Mouse (Mus musculus) forebrain, embryonic 15.5 days (tissue): ENCODE data around the gene Slc10a7. TPM values are rescaled to one million over a fixed set of nuclear protein-coding genes. Genes with fewer than 3 reads are reported as not detected.
"Not testable (repeated sequence)": the region's sequence is repeated elsewhere in the genome, so short reads cannot be mapped to it uniquely, and the experiment has no call there.

ENCODE experiments used
- ATAC-seq: fragments of 200-750 bp; cut with Nextera tagmentation; replicated peaks from 2 replicates; pipeline ENCODE4 v1.8.0; 2017; ENCODE audit warnings: mild to moderate bottlenecking, moderate TSS enrichment, moderate library complexity
- H3K27ac ChIP-seq: fragments of 300-500 bp; sonication (generic); replicated peaks from 2 replicates; pipeline ENCODE4 v1.5.1; 2015; ENCODE audit warnings: mild to moderate bottlenecking, inconsistent platforms
- H3K27me3 ChIP-seq: fragments of 300-500 bp; sonication (generic); 2 replicates; pipeline ENCODE4 v1.6.1; 2015; ENCODE audit warnings: inconsistent platforms
- H3K36me3 ChIP-seq: fragments of 300-500 bp; sonication (generic); 2 replicates; pipeline ENCODE4 v1.6.1; 2015; ENCODE audit warnings: mild to moderate bottlenecking, inconsistent platforms
- H3K4me1 ChIP-seq: fragments of 300-500 bp; sonication (generic); 2 replicates; pipeline ENCODE4 v1.6.1; 2015; ENCODE audit warnings: inconsistent platforms
- H3K4me2 ChIP-seq: fragments of 300-500 bp; sonication (generic); replicated peaks from 2 replicates; pipeline ENCODE4 v1.6.1; 2015; ENCODE audit warnings: mild to moderate bottlenecking, inconsistent platforms
- H3K4me3 ChIP-seq: fragments of 300-500 bp; sonication (generic); 2 replicates; pipeline ENCODE4 v1.5.1; 2015; ENCODE audit warnings: mild to moderate bottlenecking, inconsistent platforms
- H3K9ac ChIP-seq: fragments of 300-500 bp; sonication (generic); replicated peaks from 2 replicates; pipeline ENCODE4 v1.6.1; 2015; ENCODE audit warnings: mild to moderate bottlenecking, inconsistent platforms
- H3K9me3 ChIP-seq: fragments of 300-500 bp; sonication (generic); 2 replicates; pipeline ENCODE4 v1.6.1; 2016; ENCODE audit warnings: inconsistent platforms
- WGBS: fragments of 180-500 bp; shearing (Covaris S2); methylation state at CpG from one replicate; pipeline ENCODE4 v1.1.7; 2015; ENCODE audit warnings: mixed read lengths; 5-methylcytosine and 5-hydroxymethylcytosine counted together
- polyA plus RNA-seq: library from polyadenylated mRNA; unstranded; fragments of >200 nt; fragmentation: Nextera tagmentation; extraction: Ambion mirVana; gene quantifications from 2 replicates; pipeline ENCODE4 v1.2.1, GENCODE M21; 2015

Gene Slc10a7
- polyA plus RNA-seq, 1 experiment from 2014 or later: 8.9 TPM

DNA sequence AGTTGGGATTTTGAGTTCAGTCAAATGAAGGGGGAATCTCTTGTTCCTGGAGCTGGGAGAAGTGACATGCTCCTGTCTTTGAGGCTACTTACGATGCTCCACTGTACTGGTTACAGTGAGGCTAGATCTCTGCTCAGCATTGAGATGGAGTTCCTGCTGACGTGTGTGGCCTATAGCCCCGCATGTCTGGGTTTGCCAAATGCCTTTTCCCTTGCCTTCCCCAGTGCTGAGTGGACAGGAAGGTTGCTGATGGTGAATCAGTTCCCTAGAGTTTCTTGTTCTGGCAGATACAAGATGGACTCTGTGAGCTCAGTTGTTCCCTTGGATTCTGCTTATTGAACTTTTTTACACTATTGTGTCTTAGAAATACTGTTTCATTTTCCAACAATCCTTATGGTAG is 1.8 kb downstream of the Slc10a7 start:
- Histone ChIP-seq H3K36me3 (peaks cover 7% of the 10 kb centered on the region), H3K4me2 (no peak overlapping the region), H3K9me3 (no peaks in the 10 kb centered on the region), H3K9ac (no peak overlapping the region), H3K27ac (no peak overlapping the region), H3K4me1 (peaks cover 23% of the 10 kb centered on the region), H3K27me3 (no peaks in the 10 kb centered on the region), H3K4me3 (no peak overlapping the region)
- WGBS: 64% methylated on average over 3 of the region's 3 CpGs
- ATAC-seq: no peak

DNA sequence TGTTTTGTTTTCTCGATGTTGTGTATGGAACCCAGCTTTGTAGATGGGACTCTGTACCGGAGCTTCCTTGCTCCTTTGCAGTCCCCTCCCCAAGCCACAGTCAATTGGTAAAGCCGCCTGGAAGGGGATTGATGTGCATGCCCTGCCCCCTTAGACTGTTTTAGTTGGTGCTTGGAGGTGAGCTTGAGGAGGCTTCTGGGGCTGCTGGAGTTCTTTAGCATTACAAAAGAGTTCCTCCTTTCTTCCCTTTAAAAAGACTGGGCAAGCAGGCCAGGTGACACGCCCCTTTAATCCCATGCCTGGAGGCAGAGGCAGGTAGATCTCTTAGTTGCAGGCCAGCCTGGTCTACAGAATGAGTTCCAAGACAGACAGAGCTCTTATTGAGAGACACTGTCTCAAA is 4.0 kb downstream of the Slc10a7 start:
- ATAC-seq: no peak
- no peaks in the 10 kb centered on the region for H3K27me3 ChIP-seq
- no peak overlapping the region for H3K4me3 ChIP-seq
- peaks cover 8% of the 10 kb centered on the region; the same call in 1 of the 2 replicates for H3K36me3 ChIP-seq
- WGBS: 84% methylated on average over 4 of the region's 4 CpGs
- H3K9ac ChIP-seq: no peak overlapping the region
- H3K9me3 ChIP-seq: no peaks in the 10 kb centered on the region
- peaks cover 11% of the 10 kb centered on the region for H3K4me1 ChIP-seq
- no peak overlapping the region for H3K4me2 ChIP-seq
- H3K27ac ChIP-seq: no peak overlapping the region

DNA sequence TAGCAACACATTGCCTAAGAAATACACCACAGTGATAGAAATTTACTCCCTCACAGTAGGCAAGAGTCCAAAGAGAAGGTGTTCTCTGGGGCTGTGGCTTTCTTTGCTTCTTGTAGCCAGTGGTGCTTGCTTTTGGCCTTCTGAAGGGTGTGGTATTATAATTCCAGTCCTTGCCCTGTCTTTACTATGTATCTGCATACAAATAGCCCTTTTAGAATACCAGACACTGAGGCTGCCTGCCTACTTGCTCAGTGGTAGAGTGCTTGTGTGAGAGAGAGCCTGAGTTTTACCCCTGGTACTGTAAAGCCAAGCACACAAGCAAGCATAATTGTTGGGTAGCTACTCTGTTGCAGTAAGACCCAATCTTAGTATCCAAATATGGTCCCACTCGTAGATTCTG is 5.6 kb downstream of the Slc10a7 start:
- Histone ChIP-seq H3K36me3 (peaks cover 8% of the 10 kb centered on the region; the same call in 1 of the 2 replicates), H3K4me2 (no peak overlapping the region), H3K4me1 (peaks cover 11% of the 10 kb centered on the region), H3K9ac (no peak overlapping the region), H3K4me3 (no peak overlapping the region), H3K9me3 (no peaks in the 10 kb centered on the region), H3K27ac (no peak overlapping the region), H3K27me3 (no peaks in the 10 kb centered on the region)
- ATAC-seq: no peak
- 93% methylated on average over 1 of the region's 1 CpGs for WGBS

DNA sequence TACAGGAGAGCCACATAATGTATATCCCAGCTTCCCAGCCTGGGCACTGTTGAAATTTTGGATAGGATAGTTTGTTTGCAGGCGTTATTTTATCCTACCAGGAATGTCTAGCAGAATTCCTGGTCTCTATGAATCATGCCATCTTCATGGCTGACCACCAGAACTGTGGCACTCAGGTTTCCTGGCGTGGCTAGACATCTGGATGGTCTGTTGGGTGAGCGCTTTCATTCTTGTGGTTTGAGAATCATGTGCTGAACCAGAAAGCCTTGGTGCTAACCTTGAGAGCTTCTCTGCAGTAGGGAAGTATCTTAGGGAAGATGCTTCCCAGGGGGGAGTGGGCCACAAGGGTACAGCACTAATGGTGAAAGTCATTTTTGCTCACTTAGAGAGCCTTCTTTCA is 6.0 kb downstream of the Slc10a7 start:
- Histone ChIP-seq H3K9me3 (no peaks in the 10 kb centered on the region), H3K4me2 (no peak overlapping the region), H3K9ac (no peak overlapping the region), H3K4me3 (no peak overlapping the region), H3K4me1 (peaks cover 9% of the 10 kb centered on the region), H3K27me3 (no peaks in the 10 kb centered on the region), H3K27ac (no peak overlapping the region), H3K36me3 (peaks cover 8% of the 10 kb centered on the region; the same call in 1 of the 2 replicates)
- 94% methylated on average over 3 of the region's 3 CpGs for WGBS
- no peak for ATAC-seq

DNA sequence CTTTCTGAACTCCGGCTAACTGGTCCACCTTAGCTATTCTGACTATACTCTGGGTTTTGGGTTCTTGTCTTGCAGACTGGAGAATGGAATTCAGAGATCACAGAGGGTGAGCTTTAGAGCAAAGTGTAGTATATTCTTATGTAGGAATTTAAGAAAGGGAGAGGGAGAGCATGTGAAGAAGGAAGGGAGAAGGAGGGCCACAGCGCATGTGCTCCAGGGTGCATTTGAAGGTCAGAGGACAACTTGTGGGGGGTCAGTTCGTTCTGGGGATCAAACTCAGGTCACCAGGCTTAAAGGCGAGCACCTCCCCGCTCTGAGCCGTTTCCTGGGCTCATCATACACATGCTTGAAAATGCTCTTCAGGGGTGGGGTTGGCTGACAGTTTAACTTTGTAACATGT is 24.8 kb downstream of the Slc10a7 start:
- Histone ChIP-seq H3K4me2 (no peak overlapping the region), H3K4me1 (no peaks in the 10 kb centered on the region), H3K4me3 (no peak overlapping the region), H3K9ac (no peak overlapping the region), H3K36me3 (no peaks in the 10 kb centered on the region), H3K27me3 (no peaks in the 10 kb centered on the region), H3K27ac (no peak overlapping the region), H3K9me3 (no peaks in the 10 kb centered on the region)
- 93% methylated on average over 6 of the region's 6 CpGs for WGBS
- no peak for ATAC-seq

DNA sequence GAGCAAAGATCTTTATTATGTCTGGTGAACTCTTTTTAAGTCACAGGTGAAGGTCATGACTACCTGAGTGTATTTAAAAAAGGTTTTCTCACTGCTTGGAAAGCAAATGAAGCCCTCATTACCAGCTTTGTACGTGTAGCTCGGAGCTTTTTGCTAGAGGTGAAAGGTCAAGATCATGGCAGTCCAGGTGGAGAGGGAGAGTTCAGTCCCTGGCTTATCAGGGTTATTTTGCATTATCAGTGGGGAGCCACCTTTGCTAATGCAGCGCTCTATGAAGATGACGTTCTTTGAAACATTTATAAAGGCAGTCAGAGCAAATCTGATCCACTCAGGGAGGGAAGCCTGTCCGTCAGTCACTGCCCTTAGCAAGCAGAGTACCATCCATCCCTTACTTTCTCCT is 27.6 kb downstream of the Slc10a7 start:
- 84% methylated on average over 5 of the region's 5 CpGs for WGBS
- H3K9me3 ChIP-seq: no peaks in the 10 kb centered on the region
- no peak for ATAC-seq

DNA sequence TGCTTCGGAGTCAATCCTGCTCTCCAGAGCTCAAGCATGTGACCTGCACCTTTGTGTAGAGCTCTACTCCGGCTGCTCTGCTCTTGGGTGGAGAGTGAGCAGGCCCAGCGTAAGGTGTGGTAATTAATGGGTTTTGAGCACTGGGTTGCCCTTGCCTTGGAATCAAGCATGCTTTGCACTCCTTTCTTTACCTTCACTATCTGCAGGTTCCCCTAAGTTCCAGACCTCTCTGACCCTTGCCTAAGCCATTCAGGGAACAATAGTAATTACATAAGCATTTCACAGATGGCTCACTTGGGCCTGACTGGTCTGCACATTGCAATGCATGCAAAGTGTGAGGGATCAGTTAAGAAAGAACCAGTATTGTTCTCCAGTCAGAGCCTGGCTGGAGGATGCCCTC is 28.6 kb downstream of the Slc10a7 start:
- Histone ChIP-seq H3K27ac (no peak overlapping the region), H3K36me3 (no peaks in the 10 kb centered on the region), H3K4me2 (no peak overlapping the region), H3K4me3 (no peak overlapping the region), H3K9me3 (no peaks in the 10 kb centered on the region), H3K9ac (no peak overlapping the region), H3K27me3 (no peaks in the 10 kb centered on the region), H3K4me1 (no peaks in the 10 kb centered on the region)
- ATAC-seq: no peak
- WGBS: 90% methylated on average over 3 of the region's 3 CpGs

More for the DNA sequence above, 27.6 kb downstream of the Slc10a7 start:
- Histone ChIP-seq H3K36me3 (no peaks in the 10 kb centered on the region), H3K27me3 (no peaks in the 10 kb centered on the region), H3K9ac (no peak overlapping the region), H3K4me3 (no peak overlapping the region), H3K4me2 (no peak overlapping the region), H3K4me1 (no peaks in the 10 kb centered on the region), H3K27ac (no peak overlapping the region)

DNA sequence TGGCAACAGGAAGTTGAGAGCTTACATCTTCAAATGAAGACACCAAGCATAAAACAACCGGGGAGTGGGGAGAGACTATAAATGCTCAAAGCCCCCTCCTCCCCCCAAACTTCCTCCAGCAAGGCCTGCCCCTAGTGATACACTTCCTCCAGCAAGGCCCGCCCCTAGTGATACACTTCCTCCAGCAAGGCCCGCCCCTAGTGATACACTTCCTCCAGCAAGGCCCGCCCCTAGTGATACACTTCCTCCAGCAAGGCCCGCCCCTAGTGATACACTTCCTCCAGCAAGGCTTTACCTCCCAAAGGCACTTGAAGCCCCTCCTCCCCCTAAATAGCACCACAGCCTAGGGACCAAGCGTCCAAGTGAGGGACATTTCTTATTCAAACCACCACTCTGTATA is 33.5 kb downstream of the Slc10a7 start:
- not testable (repeated sequence) for H3K9me3 ChIP-seq, H3K4me2 ChIP-seq, ATAC-seq, H3K4me1 ChIP-seq, H3K9ac ChIP-seq, H3K4me3 ChIP-seq, H3K27ac ChIP-seq, H3K36me3 ChIP-seq, H3K27me3 ChIP-seq
- WGBS: 95% methylated on average over 6 of the region's 6 CpGs

DNA sequence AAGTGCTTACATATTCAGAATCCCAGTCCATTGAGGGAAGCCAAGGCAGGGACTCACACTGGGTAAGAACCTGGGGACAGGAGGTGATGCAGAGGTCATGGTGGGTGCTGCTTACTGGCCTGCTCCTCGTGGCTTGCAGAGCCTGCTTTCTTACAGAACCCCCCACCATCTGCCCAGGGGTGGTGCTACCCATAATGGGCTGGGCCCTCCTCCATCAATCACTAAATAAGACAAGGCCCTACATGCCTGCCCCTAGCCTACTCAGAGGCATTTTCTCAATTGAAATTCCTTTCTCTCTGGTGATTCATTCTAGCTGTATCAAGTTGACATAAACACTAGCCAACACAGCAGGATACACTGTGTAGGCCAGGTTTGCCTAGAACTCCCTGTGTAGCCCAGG is 34.5 kb downstream of the Slc10a7 start:
- H3K9me3 ChIP-seq: no peaks in the 10 kb centered on the region
- H3K4me3 ChIP-seq: no peak overlapping the region
- H3K27ac ChIP-seq: no peak overlapping the region
- no peak overlapping the region for H3K9ac ChIP-seq
- H3K27me3 ChIP-seq: no peaks in the 10 kb centered on the region
- H3K4me1 ChIP-seq: no peaks in the 10 kb centered on the region
- no peaks in the 10 kb centered on the region for H3K36me3 ChIP-seq
- ATAC-seq: no peak
- WGBS: 37% methylated on average over 1 of the region's 1 CpGs
- no peak overlapping the region for H3K4me2 ChIP-seq

DNA sequence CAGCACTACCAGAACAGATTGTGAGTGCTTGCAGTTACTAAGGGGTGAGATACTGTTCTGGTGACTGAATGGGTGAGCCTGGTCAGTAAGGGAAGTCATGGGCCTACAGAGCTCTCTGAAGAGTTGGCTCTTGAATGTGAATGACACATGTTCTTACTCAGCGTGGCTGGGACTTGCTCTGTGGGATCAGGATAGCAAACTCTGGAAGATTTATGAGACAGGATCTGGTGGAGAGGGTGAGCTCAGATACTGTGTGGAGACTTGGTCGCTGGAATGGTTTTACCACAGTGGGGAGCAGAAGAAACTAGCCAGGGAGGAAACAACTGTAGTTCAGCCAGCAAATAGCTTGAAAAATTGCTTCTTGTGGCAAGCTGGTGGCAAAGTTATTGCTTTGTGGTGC is 35.4 kb downstream of the Slc10a7 start:
- Histone ChIP-seq H3K27me3 (no peaks in the 10 kb centered on the region), H3K36me3 (no peaks in the 10 kb centered on the region), H3K4me1 (no peaks in the 10 kb centered on the region), H3K9me3 (no peaks in the 10 kb centered on the region), H3K4me2 (no peak overlapping the region), H3K9ac (no peak overlapping the region), H3K27ac (no peak overlapping the region), H3K4me3 (no peak overlapping the region)
- 86% methylated on average over 2 of the region's 2 CpGs for WGBS
- ATAC-seq: no peak

DNA sequence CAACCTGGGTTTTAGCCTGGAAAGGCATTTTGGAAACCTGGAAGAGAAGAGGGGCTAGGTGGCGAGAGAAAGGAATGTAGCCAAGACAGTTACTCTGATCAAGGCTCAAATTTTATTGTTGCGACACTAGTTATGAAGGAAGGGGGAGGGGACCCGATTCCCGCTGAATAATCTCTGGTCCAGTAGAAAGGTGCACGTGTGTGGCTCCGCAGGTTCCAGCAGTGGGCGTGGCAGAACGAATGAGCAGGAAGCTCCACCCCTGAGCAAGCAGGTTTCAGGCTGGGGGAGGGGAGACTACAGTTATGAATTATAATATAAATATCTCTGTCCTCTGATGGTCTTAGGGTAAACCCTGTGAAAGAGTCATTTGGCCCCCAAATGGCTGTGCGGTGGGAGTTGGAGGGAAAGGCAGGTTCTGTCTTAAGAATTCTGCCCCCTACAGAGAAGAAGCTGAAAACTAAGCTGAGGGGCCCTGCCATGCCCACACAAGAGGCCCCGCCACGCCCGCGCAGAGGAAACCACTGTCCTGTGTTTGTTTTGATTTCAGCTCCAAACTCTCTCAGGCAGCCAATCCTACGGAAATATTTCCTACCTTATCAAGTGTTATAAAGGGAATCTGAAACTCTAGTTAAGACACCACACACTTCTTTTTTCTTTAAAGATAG is 36.1 kb downstream of the Slc10a7 start:
- not testable (repeated sequence) for H3K4me1 ChIP-seq, H3K27me3 ChIP-seq, H3K9ac ChIP-seq, ATAC-seq, H3K27ac ChIP-seq, H3K9me3 ChIP-seq, H3K36me3 ChIP-seq, H3K4me3 ChIP-seq, H3K4me2 ChIP-seq
- 55% methylated on average over 9 of the region's 14 CpGs for WGBS

DNA sequence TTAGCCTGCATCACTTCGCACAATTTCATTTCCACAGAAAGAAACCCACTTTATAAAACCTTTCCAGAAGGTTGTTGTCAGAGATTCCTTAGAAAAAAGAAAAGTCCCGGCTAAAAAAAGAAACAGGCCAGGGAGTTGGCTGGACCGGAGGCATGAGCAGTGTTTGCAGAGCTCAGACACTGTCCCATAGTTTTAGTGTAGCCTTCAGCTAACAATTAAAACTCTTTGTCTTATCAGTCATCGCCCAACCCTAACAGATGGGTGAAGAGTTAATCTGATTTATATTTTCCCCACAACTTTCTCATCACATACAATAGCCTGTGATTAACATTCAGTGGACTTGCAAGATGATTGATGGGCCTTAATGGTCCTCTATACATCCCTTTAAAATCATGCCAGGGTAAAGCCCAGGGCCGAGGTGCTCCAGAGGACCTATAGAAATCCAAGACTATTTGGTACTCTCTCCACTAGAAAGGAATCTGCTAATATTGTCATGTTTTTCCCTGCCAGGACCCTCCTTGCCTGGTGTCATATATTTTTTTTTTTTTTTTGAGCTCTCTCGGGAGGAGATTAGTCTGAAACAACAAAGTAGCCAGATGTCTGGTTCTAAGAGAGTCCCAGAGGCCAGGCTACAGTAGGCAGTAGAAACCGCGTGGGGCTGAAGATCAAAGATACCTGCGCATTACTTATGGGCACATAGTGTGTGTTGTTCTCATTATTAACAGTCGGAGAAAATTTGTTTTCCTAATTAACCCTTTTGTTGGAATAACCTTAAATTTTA is 41.0 kb downstream of the Slc10a7 start:
- Histone ChIP-seq H3K4me1 (peaks cover 11% of the 10 kb centered on the region), H3K4me2 (no peak overlapping the region), H3K36me3 (no peaks in the 10 kb centered on the region), H3K9me3 (no peaks in the 10 kb centered on the region), H3K4me3 (no peak overlapping the region), H3K9ac (no peak overlapping the region), H3K27ac (no peak overlapping the region), H3K27me3 (no peaks in the 10 kb centered on the region)
- no peak for ATAC-seq
- WGBS: 36% methylated on average over 10 of the region's 10 CpGs
